Comparison of ENCODE assay signal across 8 mouse cellular contexts in genomic region chr17:12318663-12319201, GRCm38 (mm10). TPM values are rescaled to one million over a fixed set of nuclear protein-coding genes. Genes with fewer than 3 reads are reported as not detected.
A peak's percentile ranks its signal among the peaks of the same experiment; 100 is the strongest.
DNase-seq lines count a peak whose midpoint lies in the region; ATAC-seq and TF ChIP-seq lines count a peak whose summit lies in the region.

Map3k4 (minus strand) TSS chr17:12318796.

- TF ChIP-seq POLR2A in embryonic fibroblast, embryonic 13.5 days (IDR thresholded peaks at IDR 0.05; ENCODE audit: low read depth, low read length), result peak; percentile 84
- TF ChIP-seq POLR2A in limb, embryonic 14.5 days (IDR thresholded peaks at IDR 0.05; ENCODE audit: borderline replicate concordance, extremely low read depth, insufficient read depth, insufficient read length), result peak; percentile 87; the same call in 1 of the 2 replicates
- peak; percentile 48; the same call in 1 of the 2 replicates for TF ChIP-seq POLR2A in spleen, adult 2 months (IDR thresholded peaks at IDR 0.05; ENCODE audit: low read depth, low read length)

- ATAC-seq in kidney, embryonic 14.5 days (ENCODE audit: low FRiP score, low TSS enrichment), result peak; percentile 95
- ATAC-seq in limb, embryonic 14.5 days (ENCODE audit: low FRiP score, low read depth), result peak; percentile 96
- ATAC-seq in midbrain, embryonic 16.5 days, result peak; percentile 95

- peak within 1 kb of the TSS; percentile 75 for H3K4me2 ChIP-seq in kidney, embryonic 14.5 days (replicated peaks; ENCODE audit: low read depth, low read length)
- peak within 1 kb of the TSS; percentile 74 for H3K4me2 ChIP-seq in limb, embryonic 14.5 days (replicated peaks; ENCODE audit: low read depth, low read length, severe bottlenecking)
- H3K4me2 ChIP-seq in midbrain, embryonic 16.5 days (ENCODE audit: low read length), result peak within 1 kb of the TSS; percentile 61

- H3K79me2 ChIP-seq in C2C12 (ENCODE audit: control insufficient read depth, insufficient read depth), result peaks cover 48% of the 10 kb centered on the region

- 0 out of 2 replicates have a peak, but pooled peaks cover 3% of the 10 kb centered on the region for H3K4me1 ChIP-seq in embryonic fibroblast, embryonic 13.5 days (ENCODE audit: control insufficient read depth, insufficient read depth, low read length)
- peaks cover 25% of the 10 kb centered on the region for H3K4me1 ChIP-seq in kidney, embryonic 14.5 days (ENCODE audit: control insufficient read depth, insufficient read depth, low read length)
- H3K4me1 ChIP-seq in limb, embryonic 14.5 days (ENCODE audit: control insufficient read depth, insufficient read depth, low read length), result peaks cover 9% of the 10 kb centered on the region
- H3K4me1 ChIP-seq in midbrain, embryonic 16.5 days (ENCODE audit: control insufficient read depth, insufficient read depth, low read length), result peaks cover 32% of the 10 kb centered on the region
- peaks cover 5% of the 10 kb centered on the region; the same call in 1 of the 2 replicates for H3K4me1 ChIP-seq in spleen, adult 2 months (ENCODE audit: control insufficient read depth, insufficient read depth, insufficient read length)

- H3K79me3 ChIP-seq in C2C12 (ENCODE audit: low read depth), result peaks cover 18% of the 10 kb centered on the region

- H3K9ac ChIP-seq in kidney, embryonic 14.5 days (ENCODE audit: low read depth, low read length), result peak within 1 kb of the TSS; percentile 93
- peak within 1 kb of the TSS; percentile 90 for H3K9ac ChIP-seq in limb, embryonic 14.5 days (ENCODE audit: low read depth, low read length, severe bottlenecking)
- H3K9ac ChIP-seq in midbrain, embryonic 16.5 days (ENCODE audit: low read depth, low read length), result peak within 1 kb of the TSS; percentile 98

- no peaks in the 10 kb centered on the region for H3K36me3 ChIP-seq in C2C12 (ENCODE audit: control insufficient read depth, insufficient read depth)
- no peaks in the 10 kb centered on the region for H3K36me3 ChIP-seq in kidney, embryonic 14.5 days (ENCODE audit: control insufficient read depth, insufficient read depth, low read length)
- no peaks in the 10 kb centered on the region for H3K36me3 ChIP-seq in limb, embryonic 14.5 days (ENCODE audit: control insufficient read depth, insufficient read depth, low read length)
- H3K36me3 ChIP-seq in midbrain, embryonic 16.5 days (ENCODE audit: control insufficient read depth, insufficient read depth, low read length), result no peaks in the 10 kb centered on the region
- no peaks in the 10 kb centered on the region for H3K36me3 ChIP-seq in spleen, adult 2 months (ENCODE audit: control insufficient read depth, insufficient read depth, low read length)

- H3K4me3 ChIP-seq in C2C12 (ENCODE audit: insufficient read depth, poor library complexity, severe bottlenecking), result peak within 1 kb of the TSS; percentile 95
- H3K4me3 ChIP-seq in embryonic fibroblast, embryonic 13.5 days (ENCODE audit: insufficient read depth, low read length), result peak within 1 kb of the TSS; percentile 74
- H3K4me3 ChIP-seq in kidney, embryonic 14.5 days (ENCODE audit: low read length), result peak within 1 kb of the TSS; percentile 99
- H3K4me3 ChIP-seq in limb, embryonic 14.5 days (replicated peaks; ENCODE audit: low read length), result peak within 1 kb of the TSS; percentile 99
- peak within 1 kb of the TSS; percentile 95 for H3K4me3 ChIP-seq in midbrain, embryonic 16.5 days (ENCODE audit: low read depth, low read length)
- H3K4me3 ChIP-seq in spleen, adult 2 months (ENCODE audit: extremely low read depth, insufficient read depth, insufficient read length), result peak within 1 kb of the TSS; percentile 92

- peak; percentile 21 for TF ChIP-seq CTCF in C2C12 (IDR thresholded peaks at IDR 0.05; ENCODE audit: control insufficient read depth, insufficient read depth, insufficient read length)
- TF ChIP-seq CTCF in embryonic fibroblast, embryonic 13.5 days (IDR thresholded peaks at IDR 0.05; ENCODE audit: borderline replicate concordance, insufficient read depth, low read length), result peak; percentile 47; the same call in 1 of the 2 replicates
- TF ChIP-seq CTCF in spleen, adult 2 months (IDR thresholded peaks at IDR 0.05; ENCODE audit: extremely low read depth, insufficient read depth, insufficient read length, insufficient replicate concordance), result no peak

- no peaks in the 10 kb centered on the region for H3K9me3 ChIP-seq in kidney, embryonic 14.5 days (ENCODE audit: control insufficient read depth, low read length)
- H3K9me3 ChIP-seq in limb, embryonic 14.5 days (ENCODE audit: control insufficient read depth, low read length), result no peaks in the 10 kb centered on the region
- no peaks in the 10 kb centered on the region for H3K9me3 ChIP-seq in midbrain, embryonic 16.5 days (replicated peaks; ENCODE audit: control insufficient read depth, low read length, poor library complexity, severe bottlenecking)

- no peaks in the 10 kb centered on the region for H3K27me3 ChIP-seq in C2C12 (ENCODE audit: control insufficient read depth, insufficient read depth, insufficient read length)
- no peaks in the 10 kb centered on the region for H3K27me3 ChIP-seq in kidney, embryonic 14.5 days (ENCODE audit: control insufficient read depth, insufficient read depth, low read length)
- no peaks in the 10 kb centered on the region for H3K27me3 ChIP-seq in limb, embryonic 14.5 days (ENCODE audit: control insufficient read depth, insufficient read depth, low read length)
- H3K27me3 ChIP-seq in midbrain, embryonic 16.5 days (ENCODE audit: control insufficient read depth, insufficient read depth, low read depth, low read length), result no peaks in the 10 kb centered on the region
- H3K27me3 ChIP-seq in spleen, adult 2 months (ENCODE audit: control insufficient read depth, insufficient read depth, low read length), result no peaks in the 10 kb centered on the region

- peak within 1 kb of the TSS; percentile 88 for H3ac ChIP-seq in C2C12 (ENCODE audit: control insufficient read depth, insufficient read length, low read depth)

- peak within 1 kb of the TSS; percentile 73 for H3K27ac ChIP-seq in embryonic fibroblast, embryonic 13.5 days (ENCODE audit: insufficient read depth, low read length)
- peak within 1 kb of the TSS; percentile 98 for H3K27ac ChIP-seq in kidney, embryonic 14.5 days (ENCODE audit: low read depth, low read length)
- H3K27ac ChIP-seq in limb, embryonic 14.5 days (replicated peaks; ENCODE audit: low read depth, low read length), result peak within 1 kb of the TSS; percentile 97
- H3K27ac ChIP-seq in midbrain, embryonic 16.5 days (ENCODE audit: low read length), result peak within 1 kb of the TSS; percentile 99
- peak within 1 kb of the TSS; percentile 54 for H3K27ac ChIP-seq in spleen, adult 2 months (ENCODE audit: insufficient read depth, low read length)

- WGBS in kidney, embryonic 14.5 days, result 0% methylated on average over 39 of the region's 39 CpGs
- 1% methylated on average over 25 of the region's 39 CpGs for WGBS in limb, embryonic 14.5 days
- under 1% methylated on average over 31 of the region's 39 CpGs for WGBS in midbrain, embryonic 16.5 days
- WGBS in spleen, adult 2 months, result 1% methylated on average over 39 of the region's 39 CpGs

- peak; percentile 97 for DNase-seq in brain, adult 2 months (ENCODE audit: low read depth, low spot score)
- peak; percentile 93 to 95 for DNase-seq in heart, adult 9 months (ENCODE audit: low spot score in 2 of 2)
- peak; percentile 84 for DNase-seq in limb, embryonic 14.5 days (ENCODE audit: low spot score)
- peak; percentile 51 to 87 for DNase-seq in spleen, adult 2 months (ENCODE audit: low read depth in 1 of 2, low spot score in 2 of 2)

TF ChIP-seq in C2C12, 6 proteins besides CTCF, POLR2A, EP300 and RAD21:
- TF ChIP-seq MAX (IDR thresholded peaks at IDR 0.05), result no peak
- no peak for TF ChIP-seq MYOG (IDR thresholded peaks at IDR 0.05; ENCODE audit: control insufficient read depth, extremely low read depth, insufficient read length)
- no peak for TF ChIP-seq FOSL1 (IDR thresholded peaks at IDR 0.05; ENCODE audit: insufficient read depth, low read length, poor library complexity, severe bottlenecking)
- no peak for TF ChIP-seq MYOD1 (IDR thresholded peaks at IDR 0.05; ENCODE audit: control insufficient read depth, insufficient read length, low read depth)
- no peak for TF ChIP-seq USF1 (IDR thresholded peaks at IDR 0.05; ENCODE audit: low read depth)
- no peak for TF ChIP-seq CEBPB (IDR thresholded peaks at IDR 0.05; ENCODE audit: low read depth)

RNA-seq across cellular contexts. Expression of gene Map3k4, which starts in this region (rescaled TPM):
- 20.9 TPM for polyA plus RNA-seq in C2C12 (2012; fragmentation: generic; extraction: Trizol)
- polyA plus RNA-seq in embryonic fibroblast, embryonic 13.5 days (2011; ENCODE audit: insufficient read length, low read depth, missing spikeins), result 13.9 and 14.8 TPM in 2 replicates
- polyA plus RNA-seq in kidney, embryonic 14.5 days (2014; fragmentation: Nextera tagmentation; extraction: Ambion mirVana), result 46.4 and 53.0 TPM in 2 replicates
- 28.6 and 28.9 TPM in 2 replicates for polyA plus RNA-seq in limb, embryonic 14.5 days (2012; rRNA removed)
- polyA plus RNA-seq in limb, embryonic 14.5 days (2014; fragmentation: Nextera tagmentation; extraction: Ambion mirVana), result 36.4 and 38.8 TPM in 2 replicates
- 31.3 and 41.3 TPM in 2 replicates for polyA plus RNA-seq in midbrain, embryonic 16.5 days (2015; fragmentation: Nextera tagmentation; extraction: Ambion mirVana)
- 18.4 and 35.1 TPM in 2 replicates for polyA plus RNA-seq in spleen, adult 2 months (2012; rRNA removed)

Comparison
In these comparisons a context has a peak if more than half of its experiments do, and no peak if none do; other contexts are left out.
1. Peak in every context shown above with its lines: DNase-seq, ATAC-seq, H3K4me3 ChIP-seq and H3K27ac ChIP-seq.